Mouse (Mus musculus): ENCODE results near the gene Myof. TPM values are rescaled to one million over a fixed set of nuclear protein-coding genes. Genes with fewer than 3 reads are reported as not detected.

Gene Myof
- polyA plus RNA-seq, 1 experiment from 2014 or later: 5.5 TPM

GRCm38 (mm10) chr19:37907451-37908320 lies 135.7 kb downstream of the Myof start:
- peak overlapping the region; percentile 29 for H3K4me2 ChIP-seq (ENCODE audit: low read depth, low read length)
- H3K27me3 ChIP-seq (ENCODE audit: control insufficient read depth, insufficient read depth, low read length): no peaks in the 10 kb centered on the region
- no peak; the same call in 1 of the 2 replicates for ATAC-seq (replicated peaks; ENCODE audit: extremely low read depth, insufficient read depth, low FRiP score)
- no peaks in the 10 kb centered on the region for H3K9me3 ChIP-seq (replicated peaks; ENCODE audit: control insufficient read depth, low read length)
- no peak overlapping the region for H3K27ac ChIP-seq (ENCODE audit: low read length)
- WGBS: 22% methylated on average over 17 of the region's 17 CpGs
- peaks cover 11% of the 10 kb centered on the region for H3K4me1 ChIP-seq (ENCODE audit: control insufficient read depth, insufficient read depth, low read length)
- no peak overlapping the region for H3K4me3 ChIP-seq (ENCODE audit: low read length)
- H3K9ac ChIP-seq (ENCODE audit: low read length): no peak overlapping the region
- H3K36me3 ChIP-seq (ENCODE audit: control insufficient read depth, insufficient read depth): no peaks in the 10 kb centered on the region

- H3K9me3 ChIP-seq (replicated peaks; ENCODE audit: control insufficient read depth, low read length): no peaks in the 10 kb centered on the region
- H3K4me2 ChIP-seq (ENCODE audit: low read depth, low read length): no peak overlapping the region
- H3K27me3 ChIP-seq (ENCODE audit: control insufficient read depth, insufficient read depth, low read length): no peaks in the 10 kb centered on the region
- H3K36me3 ChIP-seq (ENCODE audit: control insufficient read depth, insufficient read depth): no peaks in the 10 kb centered on the region
- 69% methylated on average over 3 of the region's 3 CpGs for WGBS
- H3K9ac ChIP-seq (ENCODE audit: low read length): no peak overlapping the region
- ATAC-seq (replicated peaks; ENCODE audit: extremely low read depth, insufficient read depth, low FRiP score): no peak
- H3K4me3 ChIP-seq (ENCODE audit: low read length): no peak overlapping the region
- peaks cover 11% of the 10 kb centered on the region for H3K4me1 ChIP-seq (ENCODE audit: control insufficient read depth, insufficient read depth, low read length)
- no peak overlapping the region for H3K27ac ChIP-seq (ENCODE audit: low read length)
These were observed 136.5 kb downstream of the Myof start for GRCm38 (mm10) chr19:37906916-37907315.

- no peaks in the 10 kb centered on the region for H3K9me3 ChIP-seq (replicated peaks; ENCODE audit: control insufficient read depth, low read length)
- no peak for ATAC-seq (replicated peaks; ENCODE audit: extremely low read depth, insufficient read depth, low FRiP score)
- H3K4me1 ChIP-seq (ENCODE audit: control insufficient read depth, insufficient read depth, low read length): no peaks in the 10 kb centered on the region
- H3K4me2 ChIP-seq (ENCODE audit: low read depth, low read length): no peak overlapping the region
- no peak overlapping the region for H3K4me3 ChIP-seq (ENCODE audit: low read length)
- no peak overlapping the region for H3K27ac ChIP-seq (ENCODE audit: low read length)
- no peaks in the 10 kb centered on the region for H3K27me3 ChIP-seq (ENCODE audit: control insufficient read depth, insufficient read depth, low read length)
- H3K9ac ChIP-seq (ENCODE audit: low read length): no peak overlapping the region
- 43% methylated on average over 7 of the region's 7 CpGs for WGBS
- H3K36me3 ChIP-seq (ENCODE audit: control insufficient read depth, insufficient read depth): no peaks in the 10 kb centered on the region
These were observed 147.3 kb downstream of the Myof start for GRCm38 (mm10) chr19:37896081-37896480.

- Histone ChIP-seq H3K9ac (ENCODE audit: low read length) (no peak overlapping the region), H3K4me1 (ENCODE audit: control insufficient read depth, insufficient read depth, low read length) (no peaks in the 10 kb centered on the region), H3K4me2 (ENCODE audit: low read depth, low read length) (no peak overlapping the region), H3K27me3 (ENCODE audit: control insufficient read depth, insufficient read depth, low read length) (no peaks in the 10 kb centered on the region; the same call in 1 of the 2 replicates), H3K36me3 (ENCODE audit: control insufficient read depth, insufficient read depth) (no peaks in the 10 kb centered on the region), H3K4me3 (ENCODE audit: low read length) (no peak overlapping the region), H3K27ac (ENCODE audit: low read length) (no peak overlapping the region), H3K9me3 (replicated peaks; ENCODE audit: control insufficient read depth, low read length) (no peaks in the 10 kb centered on the region)
- 73% methylated on average over 2 of the region's 2 CpGs for WGBS
- ATAC-seq (replicated peaks; ENCODE audit: extremely low read depth, insufficient read depth, low FRiP score): no peak
These were observed 152.4 kb downstream of the Myof start for GRCm38 (mm10) chr19:37891006-37891405.

GRCm38 (mm10) chr19:37886355-37887120 lies 156.8 kb downstream of the Myof start:
- peak overlapping the region; percentile 64 for H3K4me2 ChIP-seq (ENCODE audit: low read depth, low read length)
- H3K27me3 ChIP-seq (ENCODE audit: control insufficient read depth, insufficient read depth, low read length): peaks cover 7% of the 10 kb centered on the region; the same call in 1 of the 2 replicates
- no peak overlapping the region for H3K9ac ChIP-seq (ENCODE audit: low read length)
- H3K4me3 ChIP-seq (ENCODE audit: low read length): peak overlapping the region; percentile 33
- no peaks in the 10 kb centered on the region for H3K4me1 ChIP-seq (ENCODE audit: control insufficient read depth, insufficient read depth, low read length)
- 13% methylated on average over 15 of the region's 15 CpGs for WGBS
- no peaks in the 10 kb centered on the region for H3K9me3 ChIP-seq (replicated peaks; ENCODE audit: control insufficient read depth, low read length)
- H3K27ac ChIP-seq (ENCODE audit: low read length): no peak overlapping the region
- H3K36me3 ChIP-seq (ENCODE audit: control insufficient read depth, insufficient read depth): no peaks in the 10 kb centered on the region
- ATAC-seq (replicated peaks; ENCODE audit: extremely low read depth, insufficient read depth, low FRiP score): no peak

GRCm38 (mm10) chr19:37881431-37882081 lies 161.8 kb downstream of the Myof start:
- Histone ChIP-seq H3K27ac (ENCODE audit: low read length) (no peak overlapping the region), H3K36me3 (ENCODE audit: control insufficient read depth, insufficient read depth) (no peaks in the 10 kb centered on the region), H3K9ac (ENCODE audit: low read length) (no peak overlapping the region), H3K27me3 (ENCODE audit: control insufficient read depth, insufficient read depth, low read length) (peaks cover 34% of the 10 kb centered on the region), H3K9me3 (replicated peaks; ENCODE audit: control insufficient read depth, low read length) (no peaks in the 10 kb centered on the region), H3K4me1 (ENCODE audit: control insufficient read depth, insufficient read depth, low read length) (no peaks in the 10 kb centered on the region), H3K4me3 (ENCODE audit: low read length) (no peak overlapping the region), H3K4me2 (ENCODE audit: low read depth, low read length) (no peak overlapping the region)
- WGBS: 26% methylated on average over 9 of the region's 9 CpGs
- ATAC-seq (replicated peaks; ENCODE audit: extremely low read depth, insufficient read depth, low FRiP score): no peak

- Histone ChIP-seq H3K4me1 (ENCODE audit: control insufficient read depth, insufficient read depth, low read length) (no peaks in the 10 kb centered on the region), H3K9me3 (replicated peaks; ENCODE audit: control insufficient read depth, low read length) (no peaks in the 10 kb centered on the region), H3K4me2 (ENCODE audit: low read depth, low read length) (peak overlapping the region; percentile 43; the same call in 1 of the 2 replicates)
These were observed 165.7 kb downstream of the Myof start for GRCm38 (mm10) chr19:37877511-37878167.

GRCm38 (mm10) chr19:37876605-37877245 lies 166.7 kb downstream of the Myof start:
- H3K4me3 ChIP-seq (ENCODE audit: low read length): no peak overlapping the region
- no peak overlapping the region for H3K9ac ChIP-seq (ENCODE audit: low read length)
- H3K36me3 ChIP-seq (ENCODE audit: control insufficient read depth, insufficient read depth): no peaks in the 10 kb centered on the region
- H3K27me3 ChIP-seq (ENCODE audit: control insufficient read depth, insufficient read depth, low read length): peaks cover 31% of the 10 kb centered on the region
- 59% methylated on average over 6 of the region's 6 CpGs for WGBS
- H3K9me3 ChIP-seq (replicated peaks; ENCODE audit: control insufficient read depth, low read length): no peaks in the 10 kb centered on the region
- ATAC-seq (replicated peaks; ENCODE audit: extremely low read depth, insufficient read depth, low FRiP score): no peak
- no peak overlapping the region for H3K4me2 ChIP-seq (ENCODE audit: low read depth, low read length)
- H3K4me1 ChIP-seq (ENCODE audit: control insufficient read depth, insufficient read depth, low read length): no peaks in the 10 kb centered on the region
- H3K27ac ChIP-seq (ENCODE audit: low read length): no peak overlapping the region

More at GRCm38 (mm10) chr19:37877511-37878167, 165.7 kb downstream of the Myof start:
- Histone ChIP-seq H3K27ac (ENCODE audit: low read length) (no peak overlapping the region), H3K4me3 (ENCODE audit: low read length) (peak overlapping the region; percentile 18), H3K27me3 (ENCODE audit: control insufficient read depth, insufficient read depth, low read length) (peaks cover 31% of the 10 kb centered on the region), H3K36me3 (ENCODE audit: control insufficient read depth, insufficient read depth) (no peaks in the 10 kb centered on the region), H3K9ac (ENCODE audit: low read length) (no peak overlapping the region; the same call in 1 of the 2 replicates)
- WGBS: 9% methylated on average over 20 of the region's 20 CpGs
- ATAC-seq (replicated peaks; ENCODE audit: extremely low read depth, insufficient read depth, low FRiP score): no peak

All from heart, embryonic 16.5 days (tissue).